Mouse (Mus musculus) common myeloid progenitor, adult 5-6 weeks (primary cell): ENCODE results near the gene Gm3453. TPM values are rescaled to one million over a fixed set of nuclear protein-coding genes. Genes with fewer than 3 reads are reported as not detected.
"Not testable (repeated sequence)": the region's sequence is repeated elsewhere in the genome, so short reads cannot be mapped to it uniquely, and the experiment has no call there.

Source experiments
- ATAC-seq: replicated peaks from 2 replicates; pipeline ENCODE4 v1.8.0; 2016; ENCODE audit warnings: low read depth, mild to moderate bottlenecking, moderate TSS enrichment, inconsistent platforms; ENCODE audit not compliant: poor library complexity, severe bottlenecking
- total RNA-seq: library from RNA; stranded (forward); fragments of 200-1000, 187-1606 nt; gene quantifications from 2 replicates; pipeline ENCODE4 v1.2.3, GENCODE M21; 2017

Gm3453 gene
- total RNA-seq = not detected in 2 replicates

- not testable (repeated sequence) for ATAC-seq
These were observed at the start of gene Gm3453 for GRCm38 (mm10) chr14:5979037-5979436. Gene Gm3453, minus strand, starts transcription at chr14:5979137.

GRCm38 (mm10) chr14:5987136-5987535, 8.2 kb upstream of the Gm3453 start:
- not testable (repeated sequence) for ATAC-seq

GRCm38 (mm10) chr14:5962441-5962840, 16.5 kb downstream of the Gm3453 start:
- not testable (repeated sequence) for ATAC-seq

DNA sequence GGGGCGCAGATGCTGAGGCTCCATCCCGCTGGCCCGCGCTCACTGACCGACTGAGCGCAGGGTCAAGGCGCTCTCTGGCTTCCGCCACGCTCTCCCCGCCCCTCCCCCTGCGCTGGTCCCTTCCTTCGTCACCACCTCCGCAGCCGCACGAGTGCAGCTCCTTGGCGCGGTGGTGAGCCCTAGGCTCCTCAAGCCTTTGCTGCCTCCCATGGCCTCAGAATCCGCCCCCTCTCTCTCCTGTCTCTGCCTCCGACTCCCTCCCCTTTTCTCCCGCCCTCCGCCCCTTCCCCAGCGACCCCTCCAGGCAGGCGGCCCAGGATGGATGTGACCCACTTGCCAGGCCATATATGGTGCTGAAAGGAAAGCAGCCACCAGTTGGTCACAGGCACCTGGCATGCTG, 17.3 kb downstream of the Gm3453 start, which contains the start of gene Gm3248:
Gene Gm3248 (minus strand): TSS at position 111 of the 400 bp plus-strand sequence.
- not testable (repeated sequence) for ATAC-seq

- ATAC-seq = not testable (repeated sequence)
These were observed 17.8 kb downstream of the Gm3453 start for GRCm38 (mm10) chr14:5961102-5961501.

DNA sequence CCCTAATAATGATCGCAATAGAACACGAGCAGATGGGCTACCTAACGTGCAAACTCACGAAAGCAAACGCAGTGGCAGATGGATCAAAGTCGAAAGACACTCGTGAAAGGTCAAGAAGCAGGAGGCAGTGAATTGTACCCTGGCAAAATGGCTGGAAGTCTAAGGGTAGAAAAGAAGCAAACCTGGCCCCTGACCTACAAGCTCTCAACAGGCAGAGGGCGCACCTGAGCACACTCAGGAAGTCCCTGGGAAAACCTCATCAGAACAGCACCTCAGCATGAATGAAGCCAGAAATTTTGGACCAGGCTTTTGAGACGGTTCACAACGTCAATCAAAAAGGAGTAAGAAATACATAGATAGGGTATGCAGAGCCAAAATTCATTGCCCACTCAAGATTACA, 18.5 kb downstream of the Gm3453 start:
- not testable (repeated sequence) for ATAC-seq

GRCm38 (mm10) chr14:5923276-5923675, 55.7 kb downstream of the Gm3453 start:
- not testable (repeated sequence) for ATAC-seq

Other genes with a start within 250 kb of the Gm3453 start
- gene Gm3373, start 237.6 kb downstream of the Gm3453 start, total RNA-seq = not detected in 2 replicates
- 0.29 and 1.1 TPM in 2 replicates for gene Gm3383, start 171.2 kb downstream of the Gm3453 start, total RNA-seq
- gene Gm3424, start 148.8 kb downstream of the Gm3453 start, total RNA-seq = not detected in 2 replicates
- not detected in 2 replicates for gene Gm8237, start 98.8 kb downstream of the Gm3453 start, total RNA-seq
- gene Gm3248, start 17.4 kb downstream of the Gm3453 start, total RNA-seq = not detected in 2 replicates
- not detected in 2 replicates for gene Gm6337, start 79.1 kb upstream of the Gm3453 start, total RNA-seq
- gene Gm8206, start 114.8 kb upstream of the Gm3453 start, total RNA-seq = not detected in 2 replicates
- 0.55 and 0.97 TPM in 2 replicates for gene Gm3468, start 129.5 kb upstream of the Gm3453 start, total RNA-seq
- not detected in 2 replicates for gene Gm3476, start 146.7 kb upstream of the Gm3453 start, total RNA-seq
- not detected in 2 replicates for gene Gm21560, start 240.2 kb upstream of the Gm3453 start, total RNA-seq